Mouse (Mus musculus): ENCODE measurements at regions not wholly inside any gene's neighbourhood (a gene's known extent, or its start where the extent isn't known, plus 50 kb on each side); places are given as distances from the start of the nearest gene placed in this dataset.

- TF ChIP-seq SMC3 (IDR thresholded peaks at IDR 0.05; ENCODE audit: low read depth, low read length) (no peak), GATA1 (IDR thresholded peaks at IDR 0.05; ENCODE audit: low read depth, low read length) (no peak), HCFC1 (IDR thresholded peaks at IDR 0.05; ENCODE audit: low read depth, low read length) (no peak), NRF1 (IDR thresholded peaks at IDR 0.05; ENCODE audit: insufficient read depth, low read depth, low read length, poor library complexity, severe bottlenecking) (no peak), POLR2A (IDR thresholded peaks at IDR 0.05; ENCODE audit: control insufficient read depth in 1 of 2, insufficient read depth in 1 of 2, low read depth in 1 of 2, low read length in 2 of 2, poor library complexity in 1 of 2) (no peak), ZC3H11A (IDR thresholded peaks at IDR 0.05; ENCODE audit: low read depth, low read length) (no peak), CTCF (IDR thresholded peaks at IDR 0.05 in 2 of 3, conservative IDR thresholded peaks at IDR 0.05 in 1 of 3; ENCODE audit: control insufficient read depth in 1 of 3, insufficient read depth in 1 of 3, low read depth in 2 of 3, low read length in 3 of 3, poor library complexity in 1 of 3, severe bottlenecking in 1 of 3) (no peak), MAX (IDR thresholded peaks at IDR 0.05; ENCODE audit: low read length) (no peak), MYB (IDR thresholded peaks at IDR 0.05; ENCODE audit: low read depth, low read length) (no peak), RCOR1 (IDR thresholded peaks at IDR 0.05; ENCODE audit: low read depth, low read length) (no peak), POLR2AphosphoS2 (IDR thresholded peaks at IDR 0.05; ENCODE audit: low read length) (no peak), USF1 (IDR thresholded peaks at IDR 0.05; ENCODE audit: low read depth, low read length) (no peak)
These were observed 237.5 kb upstream of the Ube2e2 start for GRCm38 (mm10) chr14:19131532-19131931.
